In the genomic region with DNA sequence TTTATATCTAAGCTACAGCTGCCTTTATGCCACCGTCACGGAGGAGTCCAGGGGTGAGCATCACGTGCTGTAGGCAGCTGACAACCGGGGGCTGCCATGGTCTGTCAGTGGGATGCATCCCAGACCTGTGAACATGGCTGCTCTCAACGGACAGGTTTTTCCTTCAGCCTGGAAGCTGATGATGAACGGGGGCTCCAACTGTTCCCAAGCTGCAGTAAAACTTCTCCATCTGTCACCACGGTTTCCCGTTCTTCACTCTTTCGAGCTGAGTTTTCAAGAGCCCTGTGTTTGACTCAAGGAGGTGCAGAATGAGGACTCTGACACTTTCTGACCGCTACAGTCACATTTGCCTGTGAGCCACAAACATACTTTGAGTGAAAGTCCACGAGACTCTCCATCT, we compare ENCODE assay signal across 21 mouse cellular contexts.
DNase-seq lines count a peak whose midpoint lies in the region; ATAC-seq and TF ChIP-seq lines count a peak whose summit lies in the region.
"Had no signal": no experiment of that assay in that cellular context is flagged by ENCODE, and none has a peak within 500 bp of the region (broad histone marks: within the 10 kb centered on the region; RNA-seq: fewer than 3 reads in every experiment).

No protein-coding gene starts in this region.

- 39% methylated on average over 11 of the region's 11 CpGs for WGBS in heart, embryonic 11.5 days (ENCODE audit: insufficient replicate concordance)

- no peak overlapping the region for H3K27ac ChIP-seq in heart, embryonic 11.5 days (ENCODE audit: low read depth, low read length)
- peak overlapping the region; percentile 61; the same call in 1 of the 2 replicates for H3K27ac ChIP-seq in layer of hippocampus, adult 2 months
- H3K27ac ChIP-seq: embryonic facial prominence, embryonic 13.5 days; forebrain, embryonic 13.5 days; gastrocnemius, adult 2 months; heart, embryonic 15.5 days; hindbrain, embryonic 12.5 days had no signal

- no peak for DNase-seq in heart, adult 18-20 months
- DNase-seq in layer of hippocampus, adult 2 months (ENCODE audit: low spot score in 2 of 2), result peak; percentile 31
- no peak for DNase-seq in layer of hippocampus, adult 11-12 months (ENCODE audit: low spot score)
- peak; percentile 10 for DNase-seq in right cerebral cortex, postnatal 4 days
- no peak for DNase-seq in right cerebral cortex, postnatal 25 days
- DNase-seq: adrenal gland, postnatal 14 days; cerebellum, adult 18-20 months; cerebellum, adult 9-11 months; cerebellum, postnatal 36 days; gastrocnemius, adult 2 months; gastrocnemius, postnatal 25 days had no signal

- no peaks in the 10 kb centered on the region for H3K36me3 ChIP-seq in heart, embryonic 11.5 days (ENCODE audit: control insufficient read depth, insufficient read depth, low read length)
- H3K36me3 ChIP-seq: embryonic facial prominence, embryonic 13.5 days; heart, embryonic 15.5 days; hindbrain, embryonic 12.5 days had no signal

- H3K9ac ChIP-seq in heart, embryonic 11.5 days (ENCODE audit: low read depth, low read length), result no peak overlapping the region
- H3K9ac ChIP-seq: embryonic facial prominence, embryonic 13.5 days; forebrain, embryonic 13.5 days; heart, embryonic 15.5 days; hindbrain, embryonic 12.5 days had no signal

- H3K4me1 ChIP-seq in heart, embryonic 11.5 days (ENCODE audit: control insufficient read depth, insufficient read depth, low read length), result no peaks in the 10 kb centered on the region
- H3K4me1 ChIP-seq: embryonic facial prominence, embryonic 13.5 days; heart, embryonic 15.5 days; hindbrain, embryonic 12.5 days had no signal

- no peak for TF ChIP-seq CTCF in layer of hippocampus, adult 2 months (conservative IDR thresholded peaks at IDR 0.05)

- no peaks in the 10 kb centered on the region for H3K27me3 ChIP-seq in heart, embryonic 11.5 days (ENCODE audit: control insufficient read depth, insufficient read depth, low read length)
- H3K27me3 ChIP-seq: CH12.LX; embryonic facial prominence, embryonic 13.5 days; heart, embryonic 15.5 days; Patski had no signal

- no peak overlapping the region for H3K4me3 ChIP-seq in heart, embryonic 11.5 days (ENCODE audit: low read depth, low read length)
- no peak overlapping the region for H3K4me3 ChIP-seq in layer of hippocampus, adult 2 months
- H3K4me3 ChIP-seq: embryonic facial prominence, embryonic 13.5 days; forebrain, embryonic 13.5 days; gastrocnemius, adult 2 months; heart, embryonic 15.5 days; hindbrain, embryonic 12.5 days had no signal

- peak overlapping the region; percentile 38; the same call in 1 of the 2 replicates for H3K4me2 ChIP-seq in heart, embryonic 11.5 days
- H3K4me2 ChIP-seq: embryonic facial prominence, embryonic 13.5 days; forebrain, embryonic 13.5 days; hindbrain, embryonic 12.5 days had no signal

- ATAC-seq in heart, embryonic 11.5 days (replicated peaks; ENCODE audit: insufficient number of reproducible peaks, low FRiP score, low TSS enrichment), result no peak
- ATAC-seq: activated CD4-positive, CD25-positive, alpha-beta regulatory T cell, adult 4 months; forebrain, embryonic 13.5 days; hindbrain, embryonic 16.5 days; inflammation-experienced regulatory T-cells, adult 6 months; Patski had no signal

- H3K9me3 ChIP-seq in heart, embryonic 11.5 days (replicated peaks; ENCODE audit: control insufficient read depth, low read length), result no peaks in the 10 kb centered on the region
- H3K9me3 ChIP-seq: embryonic facial prominence, embryonic 13.5 days; forebrain, embryonic 13.5 days; heart, embryonic 15.5 days; hindbrain, embryonic 12.5 days had no signal

Comparison
In these comparisons a context has a peak if more than half of its experiments do, and no peak if none do; other contexts are left out.
1. DNase-seq: peak in layer of hippocampus, adult 2 months (2 of 2) and right cerebral cortex, postnatal 4 days (single experiment); none in heart, adult 18-20 months (0 of 2), layer of hippocampus, adult 11-12 months (single experiment) and right cerebral cortex, postnatal 25 days (single experiment).